Mouse (Mus musculus) kidney, adult 2 months (tissue): Measurements from ENCODE around the gene Mgat4c. TPM values are rescaled to one million over a fixed set of nuclear protein-coding genes. Genes with fewer than 3 reads are reported as not detected.

Experiments
- DNase-seq: peaks from one replicate; pipeline ENCODE4 v3.0.0; 2021
- H3K27ac ChIP-seq: fragments of 200-500 bp; 2 replicates; pipeline ENCODE4 v1.5.1; 2012; ENCODE audit warnings: low read depth, low read length, control low read depth, inconsistent platforms; ENCODE audit not compliant: insufficient read depth
- H3K27me3 ChIP-seq: fragments of 200-500 bp; replicated peaks from 2 replicates; pipeline ENCODE4 v1.6.1; 2012; ENCODE audit warnings: mild to moderate bottlenecking, moderate library complexity, low read length, inconsistent platforms; ENCODE audit not compliant: control insufficient read depth, insufficient read depth
- H3K36me3 ChIP-seq: fragments of 200-500 bp; 2 replicates; pipeline ENCODE4 v1.6.1; 2012; ENCODE audit warnings: mild to moderate bottlenecking, moderate library complexity, low read length, inconsistent platforms; ENCODE audit not compliant: control insufficient read depth, insufficient read depth
- H3K4me1 ChIP-seq: fragments of 200-500 bp; 2 replicates; pipeline ENCODE4 v1.6.1; 2011; ENCODE audit warnings: low read length; ENCODE audit not compliant: control insufficient read depth, insufficient read depth
- H3K4me3 ChIP-seq: fragments of 200-500 bp; 2 replicates; pipeline ENCODE4 v1.5.1; 2011; ENCODE audit warnings: mild to moderate bottlenecking, low read depth, low read length, control low read depth; ENCODE audit not compliant: insufficient read depth
- CTCF ChIP-seq: fragments of 200-500 bp; conservative IDR thresholded peaks from 2 replicates; pipeline ENCODE4 v1.5.1; 2011; ENCODE audit warnings: low read depth, mild to moderate bottlenecking, control low read depth, low read length, moderate library complexity, mixed read lengths; ENCODE audit not compliant: insufficient read depth, insufficient read length
- POLR2A ChIP-seq: fragments of 200-500 bp; IDR thresholded peaks from one replicate; pipeline ENCODE4 v1.6.1; 2011; ENCODE audit warnings: low read depth, low read length, control low read depth
- WGBS: fragments of 180-500 bp; shearing (Covaris S2); methylation state at CpG from one replicate; pipeline ENCODE4 v1.1.7; 2018; 5-methylcytosine and 5-hydroxymethylcytosine counted together
- polyA plus RNA-seq: library from polyadenylated mRNA; depleted of rRNA; stranded (reverse); fragments of >200 nt; gene quantifications from 2 replicates; pipeline ENCODE4 v1.2.3, GENCODE M21; 2012

Gene Mgat4c
- polyA plus RNA-seq, 1 experiment: 0.47 TPM

DNA sequence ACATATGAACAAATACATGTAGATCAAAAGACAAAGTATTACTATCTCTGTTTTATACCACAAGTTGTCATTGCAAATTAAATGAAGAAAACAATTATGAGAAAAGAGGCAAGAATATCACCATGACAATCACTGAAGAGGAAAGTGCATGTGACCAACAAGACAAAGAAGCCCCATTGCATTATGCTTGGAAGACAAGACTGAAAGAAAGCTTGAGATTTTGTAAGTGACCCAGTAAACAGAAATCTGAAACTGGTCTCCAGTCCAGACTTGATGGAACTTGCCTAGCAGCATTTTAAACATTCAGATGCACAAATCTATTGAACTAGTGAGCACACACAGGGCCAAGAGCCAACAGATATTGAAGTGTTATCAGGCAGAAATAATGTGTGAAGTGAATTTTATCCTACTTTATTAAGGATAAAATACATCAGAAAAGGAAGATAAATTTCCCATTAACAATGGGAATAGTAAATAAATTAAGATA is 236.1 kb downstream of the Mgat4c start:
- Histone ChIP-seq H3K36me3 (no peaks in the 10 kb centered on the region), H3K27me3 (no peaks in the 10 kb centered on the region), H3K27ac (no peak overlapping the region), H3K4me1 (no peaks in the 10 kb centered on the region), H3K4me3 (no peak overlapping the region)
- DNase-seq: no peak
- TF ChIP-seq CTCF: no peak
- no peak for TF ChIP-seq POLR2A

GRCm38 (mm10) chr10:101997612-101998011 is 316.3 kb downstream of the Mgat4c start:
- H3K27ac ChIP-seq: no peak overlapping the region
- H3K4me3 ChIP-seq: no peak overlapping the region
- no peaks in the 10 kb centered on the region for H3K4me1 ChIP-seq
- 84% methylated on average over 4 of the region's 4 CpGs for WGBS
- TF ChIP-seq CTCF (no peak), POLR2A (no peak)
- DNase-seq: no peak
- H3K36me3 ChIP-seq: no peaks in the 10 kb centered on the region
- no peaks in the 10 kb centered on the region for H3K27me3 ChIP-seq

- WGBS: 73% methylated on average over 2 of the region's 2 CpGs
- Histone ChIP-seq H3K4me1 (no peaks in the 10 kb centered on the region), H3K27me3 (no peaks in the 10 kb centered on the region), H3K27ac (no peak overlapping the region), H3K36me3 (no peaks in the 10 kb centered on the region), H3K4me3 (no peak overlapping the region)
- DNase-seq: no peak
- no peak for TF ChIP-seq POLR2A
- no peak for TF ChIP-seq CTCF
Measured at GRCm38 (mm10) chr10:102042513-102042912, 361.2 kb downstream of the Mgat4c start.

- no peaks in the 10 kb centered on the region for H3K4me1 ChIP-seq
- TF ChIP-seq CTCF (no peak), POLR2A (no peak)
- 86% methylated on average over 3 of the region's 3 CpGs for WGBS
- no peaks in the 10 kb centered on the region for H3K27me3 ChIP-seq
- DNase-seq: no peak
- no peak overlapping the region for H3K4me3 ChIP-seq
- no peak overlapping the region for H3K27ac ChIP-seq
- H3K36me3 ChIP-seq: no peaks in the 10 kb centered on the region
Measured at GRCm38 (mm10) chr10:102056218-102056617, 374.9 kb downstream of the Mgat4c start.

GRCm38 (mm10) chr10:102056975-102057565 is 375.8 kb downstream of the Mgat4c start:
- DNase-seq: no peak
- H3K36me3 ChIP-seq: no peaks in the 10 kb centered on the region
- H3K4me3 ChIP-seq: no peak overlapping the region
- no peaks in the 10 kb centered on the region for H3K4me1 ChIP-seq
- 48% methylated on average over 2 of the region's 2 CpGs for WGBS
- H3K27me3 ChIP-seq: no peaks in the 10 kb centered on the region
- TF ChIP-seq CTCF (no peak), POLR2A (no peak)
- H3K27ac ChIP-seq: no peak overlapping the region

DNA sequence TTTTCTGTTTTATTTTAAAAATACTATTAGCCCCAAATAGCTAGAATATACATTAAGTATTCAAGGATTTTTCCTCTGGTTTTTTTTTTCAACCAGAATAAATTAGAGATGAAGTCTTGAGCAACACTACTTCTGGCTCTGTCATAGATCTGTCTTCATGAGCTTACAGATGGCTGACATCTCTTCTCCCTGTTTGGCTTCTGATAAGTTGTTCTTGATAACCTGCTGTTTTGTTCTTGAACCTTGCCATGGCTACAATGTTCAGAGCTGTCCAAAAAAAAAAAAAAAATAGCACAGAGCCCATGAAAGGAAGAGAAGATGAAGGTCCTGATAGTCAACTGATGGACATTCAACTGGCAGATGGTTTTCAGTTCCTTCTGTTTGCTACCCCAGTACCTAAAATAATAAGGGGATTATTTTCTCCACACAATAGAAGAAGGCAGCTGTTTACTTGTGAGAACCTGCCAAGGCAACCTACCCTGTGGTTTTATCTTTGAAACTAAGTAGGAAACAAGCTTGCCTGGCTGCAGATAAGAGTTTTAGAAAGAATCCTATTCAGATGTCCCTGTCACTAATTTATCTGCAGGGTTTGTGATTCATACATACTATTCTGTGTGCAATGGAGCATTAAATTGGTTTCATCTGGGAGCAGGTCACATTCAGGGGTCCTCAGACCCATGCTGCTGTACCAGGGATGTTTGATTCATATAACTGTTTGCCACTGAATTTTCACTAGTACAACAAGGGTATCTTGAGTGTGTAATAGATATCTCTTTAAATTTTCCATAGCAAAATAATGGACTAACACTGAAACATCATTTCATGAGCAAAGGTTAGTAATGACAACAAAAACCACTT is 393.5 kb downstream of the Mgat4c start:
- no peaks in the 10 kb centered on the region for H3K27me3 ChIP-seq
- no peak overlapping the region for H3K4me3 ChIP-seq
- TF ChIP-seq POLR2A: no peak
- no peak for TF ChIP-seq CTCF
- no peaks in the 10 kb centered on the region for H3K36me3 ChIP-seq
- no peak for DNase-seq
- H3K27ac ChIP-seq: no peak overlapping the region
- H3K4me1 ChIP-seq: no peaks in the 10 kb centered on the region

- Histone ChIP-seq H3K36me3 (no peaks in the 10 kb centered on the region), H3K4me1 (no peaks in the 10 kb centered on the region), H3K4me3 (no peak overlapping the region), H3K27ac (no peak overlapping the region), H3K27me3 (no peaks in the 10 kb centered on the region)
- TF ChIP-seq CTCF (no peak), POLR2A (no peak)
- no peak for DNase-seq
- 78% methylated on average over 1 of the region's 1 CpGs for WGBS
Measured at GRCm38 (mm10) chr10:102123153-102123552, 441.9 kb downstream of the Mgat4c start.
